16 mouse cellular contexts compared by ENCODE assay signal in genomic region chr5:88678929-88679328, GRCm38 (mm10). TPM values are rescaled to one million over a fixed set of nuclear protein-coding genes. Genes with fewer than 3 reads are reported as not detected.
A peak's percentile ranks its signal among the peaks of the same experiment; 100 is the strongest.
DNase-seq lines count a peak whose midpoint lies in the region; ATAC-seq and TF ChIP-seq lines count a peak whose summit lies in the region.
"Had no signal": no experiment of that assay in that cellular context is flagged by ENCODE, and none has a peak within 500 bp of the region (broad histone marks: within the 10 kb centered on the region; RNA-seq: fewer than 3 reads in every experiment).

No protein-coding gene starts in this region.

- no peak overlapping the region for H3K9ac ChIP-seq in heart, embryonic 13.5 days
- no peak overlapping the region for H3K9ac ChIP-seq in liver, embryonic 14.5 days (replicated peaks)
- H3K9ac ChIP-seq: hindbrain, embryonic 15.5 days; lung, embryonic 15.5 days; neural tube, embryonic 12.5 days had no signal

- no peak overlapping the region for H3K27ac ChIP-seq in heart, embryonic 13.5 days (replicated peaks)
- H3K27ac ChIP-seq in liver, embryonic 14.5 days, result no peak overlapping the region
- peak overlapping the region; percentile 41; the same call in 1 of the 2 replicates for H3K27ac ChIP-seq in small intestine, adult 2 months (ENCODE audit: insufficient read depth, low read depth, low read length)
- H3K27ac ChIP-seq: hindbrain, embryonic 15.5 days; lung, embryonic 15.5 days; neural tube, embryonic 12.5 days had no signal

- no peaks in the 10 kb centered on the region for H3K36me3 ChIP-seq in heart, embryonic 13.5 days
- no peaks in the 10 kb centered on the region for H3K36me3 ChIP-seq in liver, embryonic 14.5 days (replicated peaks; ENCODE audit: control insufficient read depth, insufficient read depth, low read depth)
- H3K36me3 ChIP-seq in small intestine, adult 2 months (ENCODE audit: control insufficient read depth, insufficient read depth, low read length), result no peaks in the 10 kb centered on the region
- H3K36me3 ChIP-seq: hindbrain, embryonic 15.5 days; lung, embryonic 15.5 days; neural tube, embryonic 12.5 days had no signal

- TF ChIP-seq POLR2A in small intestine, adult 2 months (IDR thresholded peaks at IDR 0.05; ENCODE audit: low read depth, low read length), result no peak

- H3K27me3 ChIP-seq in heart, embryonic 13.5 days (replicated peaks), result no peaks in the 10 kb centered on the region
- no peaks in the 10 kb centered on the region for H3K27me3 ChIP-seq in liver, embryonic 14.5 days (ENCODE audit: control insufficient read depth, insufficient read depth, low read length)
- H3K27me3 ChIP-seq in small intestine, adult 2 months (ENCODE audit: control insufficient read depth, insufficient read depth, low read length), result no peaks in the 10 kb centered on the region
- H3K27me3 ChIP-seq: hindbrain, embryonic 15.5 days; lung, embryonic 15.5 days; neural tube, embryonic 12.5 days had no signal

- H3K9me3 ChIP-seq in heart, embryonic 13.5 days, result no peaks in the 10 kb centered on the region
- H3K9me3 ChIP-seq in liver, embryonic 14.5 days (ENCODE audit: control insufficient read depth, low read length), result no peaks in the 10 kb centered on the region
- H3K9me3 ChIP-seq: hindbrain, embryonic 15.5 days; lung, embryonic 15.5 days; neural tube, embryonic 12.5 days had no signal

- peaks cover 21% of the 10 kb centered on the region for H3K4me1 ChIP-seq in heart, embryonic 13.5 days
- H3K4me1 ChIP-seq in liver, embryonic 14.5 days (replicated peaks; ENCODE audit: control insufficient read depth in 2 of 2, insufficient read depth in 2 of 2, low read length in 1 of 2), result peaks cover 8 to 22% of the 10 kb centered on the region in 2 experiments
- peaks cover 2% of the 10 kb centered on the region; the same call in 1 of the 2 replicates for H3K4me1 ChIP-seq in small intestine, adult 2 months (ENCODE audit: control insufficient read depth, insufficient read depth, insufficient read length, low read length)

- H3K4me3 ChIP-seq in heart, embryonic 13.5 days, result no peak overlapping the region
- H3K4me3 ChIP-seq in liver, embryonic 14.5 days (ENCODE audit: insufficient read depth in 1 of 2, low read depth in 2 of 2, low read length in 2 of 2), result no peak overlapping the region
- no peak overlapping the region for H3K4me3 ChIP-seq in small intestine, adult 2 months (ENCODE audit: low read depth, low read length)
- H3K4me3 ChIP-seq: hindbrain, embryonic 15.5 days; lung, embryonic 15.5 days; neural tube, embryonic 12.5 days had no signal

- no peak for DNase-seq in heart, postnatal 14 days
- DNase-seq in liver, embryonic 14.5 days (ENCODE audit: low read depth in 3 of 3, low spot score in 3 of 3), result no peak
- DNase-seq in adrenal gland, postnatal 10 days, result no peak
- DNase-seq in frontal cortex, postnatal 10 days (ENCODE audit: low spot score in 2 of 2), result no peak
- no peak for DNase-seq in left cerebral cortex, postnatal 25 days (ENCODE audit: low spot score in 2 of 2)
- DNase-seq: cerebellum, adult 11-12 months; gastrocnemius, postnatal 25 days; kidney, adult 9 months; right cerebral cortex, postnatal 4 days had no signal

- 39% methylated on average over 7 of the region's 7 CpGs for WGBS in heart, embryonic 13.5 days
- 25% methylated on average over 7 of the region's 7 CpGs for WGBS in liver, embryonic 14.5 days (ENCODE audit: insufficient replicate concordance)
- WGBS in small intestine, adult 2 months, result 16% methylated on average over 7 of the region's 7 CpGs

- intact Hi-C loops in heart, postnatal 14 days (cut with DNase I), result loop anchor here (5.0 kb wide), 1 partner anchor 83 kb away; the partner anchor contains the start of gene Dck
- intact Hi-C loops in left cerebral cortex, postnatal 25 days (cut with DNase I), result loop anchor here (5.0 kb wide), 1 partner anchor 83 kb away; the partner anchor contains the start of gene Dck

- no peak for TF ChIP-seq CTCF in liver, embryonic 14.5 days (IDR thresholded peaks at IDR 0.05; ENCODE audit: low read depth)
- TF ChIP-seq CTCF in small intestine, adult 2 months (IDR thresholded peaks at IDR 0.05; ENCODE audit: extremely low read depth, insufficient read length, insufficient replicate concordance, low read depth, low read length), result no peak

- H3K4me2 ChIP-seq in heart, embryonic 13.5 days, result peak overlapping the region; percentile 19
- peak overlapping the region; percentile 19 for H3K4me2 ChIP-seq in liver, embryonic 14.5 days (ENCODE audit: low read depth)
- H3K4me2 ChIP-seq: hindbrain, embryonic 15.5 days; lung, embryonic 15.5 days; neural tube, embryonic 12.5 days had no signal

- peak; percentile 63 for TF ChIP-seq EP300 in liver, embryonic 14.5 days (IDR thresholded peaks at IDR 0.05; ENCODE audit: low read depth)

- no peak for ATAC-seq in heart, embryonic 13.5 days (ENCODE audit: extremely low read depth, insufficient number of reproducible peaks, low FRiP score, low TSS enrichment)
- peak; percentile 31 for ATAC-seq in common myeloid progenitor, adult 5-6 weeks (replicated peaks; ENCODE audit: low read depth, poor library complexity, severe bottlenecking)
- no peak for ATAC-seq in liver, embryonic 14.5 days (ENCODE audit: insufficient read depth)
- ATAC-seq: midbrain, embryonic 16.5 days had no signal

RNA-seq across cellular contexts. Expression of gene Grsf1, which starts 3.0 kb away (rescaled TPM):
- 61.5 and 65.6 TPM in 2 replicates for polyA plus RNA-seq in heart, embryonic 13.5 days (2015; fragmentation: Nextera tagmentation; extraction: Ambion mirVana)
- total RNA-seq in heart, postnatal 14 days (2021), result 100 to 1,000 TPM; 187 to 200 TPM
- total RNA-seq in common myeloid progenitor, adult 5-6 weeks (2017), result 85.7 and 91.9 TPM in 2 replicates
- 10.5 and 20.3 TPM in 2 replicates for polyA plus RNA-seq in liver, embryonic 14.5 days (2012; rRNA removed)
- polyA plus RNA-seq in liver, embryonic 14.5 days (2014; fragmentation: Nextera tagmentation; extraction: Ambion mirVana), result 27.5 and 31.4 TPM in 2 replicates
- 13.9 and 22.3 TPM in 2 replicates for polyA plus RNA-seq in small intestine, adult 2 months (2012; rRNA removed)
- total RNA-seq in adrenal gland, postnatal 10 days (2021), result 100 to 1,000 TPM; 144 to 156 TPM
- 100 to 1,000 TPM; 100 to 109 TPM for total RNA-seq in left cerebral cortex, postnatal 25 days (2021)

RNA-seq across cellular contexts. Expression of gene Mob1b, which starts 41.7 kb away (rescaled TPM):
- polyA plus RNA-seq in heart, embryonic 13.5 days (2015; fragmentation: Nextera tagmentation; extraction: Ambion mirVana), result 16.8 and 17.7 TPM in 2 replicates
- total RNA-seq in heart, postnatal 14 days (2021), result 10 to 100 TPM; 41.7 to 42.9 TPM
- total RNA-seq in common myeloid progenitor, adult 5-6 weeks (2017), result 14.0 and 22.7 TPM in 2 replicates
- polyA plus RNA-seq in liver, embryonic 14.5 days (2012; rRNA removed), result 4.6 and 6.6 TPM in 2 replicates
- polyA plus RNA-seq in liver, embryonic 14.5 days (2014; fragmentation: Nextera tagmentation; extraction: Ambion mirVana), result 9.4 and 9.6 TPM in 2 replicates
- 0.79 and 2.2 TPM in 2 replicates for polyA plus RNA-seq in small intestine, adult 2 months (2012; rRNA removed)
- total RNA-seq in adrenal gland, postnatal 10 days (2021), result 10 to 100 TPM; 32.0 to 33.6 TPM
- total RNA-seq in left cerebral cortex, postnatal 25 days (2021), result 10 to 100 TPM; 29.5 to 32.9 TPM
